Mouse (Mus musculus) neural tube, embryonic 12.5 days (tissue): ENCODE measurements at regions not wholly inside any gene's neighbourhood (a gene's known extent, or its start where the extent isn't known, plus 50 kb on each side); places are given as distances from the start of the nearest gene placed in this dataset.

Experiments used
- ATAC-seq: fragments of 200-750 bp; cut with Nextera tagmentation; 2 replicates; pipeline ENCODE4 v1.8.0; 2017; ENCODE audit warnings: low read depth, mild to moderate bottlenecking, moderate TSS enrichment, moderate library complexity; ENCODE audit not compliant: low FRiP score
- H3K27ac ChIP-seq: fragments of 300-500 bp; sonication (generic); 2 replicates; pipeline ENCODE4 v1.5.1; 2016
- H3K27me3 ChIP-seq: fragments of 300-500 bp; sonication (generic); replicated peaks from 2 replicates; pipeline ENCODE4 v1.6.1; 2016; ENCODE audit warnings: mild to moderate bottlenecking
- H3K36me3 ChIP-seq: fragments of 300-500 bp; sonication (generic); 2 replicates; pipeline ENCODE4 v1.6.1; 2016; ENCODE audit warnings: mild to moderate bottlenecking
- H3K4me1 ChIP-seq: fragments of 300-500 bp; sonication (generic); 2 replicates; pipeline ENCODE4 v1.6.1; 2016
- H3K4me2 ChIP-seq: fragments of 300-500 bp; sonication (generic); replicated peaks from 2 replicates; pipeline ENCODE4 v1.6.1; 2016; ENCODE audit warnings: mild to moderate bottlenecking
- H3K4me3 ChIP-seq: fragments of 300-500 bp; sonication (generic); 2 replicates; pipeline ENCODE4 v1.5.1; 2016
- H3K9ac ChIP-seq: fragments of 300-500 bp; sonication (generic); 2 replicates; pipeline ENCODE4 v1.6.1; 2016; ENCODE audit warnings: mild to moderate bottlenecking
- H3K9me3 ChIP-seq: fragments of 300-500 bp; sonication (generic); 2 replicates; pipeline ENCODE4 v1.6.1; 2016; ENCODE audit warnings: mild to moderate bottlenecking
- WGBS: fragments of 180-500 bp; shearing (Covaris S2); methylation state at CpG from one replicate; pipeline ENCODE4 v1.1.7; 2016; 5-methylcytosine and 5-hydroxymethylcytosine counted together

DNA sequence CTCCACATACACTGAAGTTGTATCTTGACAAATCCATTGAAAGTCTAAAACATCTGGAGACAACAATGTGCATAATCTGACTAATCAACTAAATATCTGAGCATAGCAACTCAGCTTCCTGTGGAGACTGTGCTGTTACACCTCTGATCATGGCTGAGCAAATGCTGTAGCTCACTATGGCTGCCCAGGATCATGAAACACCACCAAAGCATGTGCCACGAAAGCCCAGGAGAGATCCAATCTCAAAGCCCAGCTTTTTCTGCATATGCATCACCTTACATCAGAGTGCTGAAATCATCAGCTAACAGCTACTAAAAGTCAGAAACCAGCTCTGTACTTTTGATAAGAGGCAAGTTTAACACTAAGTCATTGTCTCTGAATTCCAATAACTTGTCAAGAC is 313.3 kb upstream of the Htr2a start:
- Histone ChIP-seq H3K4me3 (no peak overlapping the region), H3K9me3 (no peaks in the 10 kb centered on the region), H3K4me2 (no peak overlapping the region), H3K27ac (no peak overlapping the region), H3K4me1 (no peaks in the 10 kb centered on the region), H3K9ac (no peak overlapping the region), H3K36me3 (no peaks in the 10 kb centered on the region), H3K27me3 (no peaks in the 10 kb centered on the region)
- 87% methylated on average over 1 of the region's 1 CpGs for WGBS
- no peak for ATAC-seq

DNA sequence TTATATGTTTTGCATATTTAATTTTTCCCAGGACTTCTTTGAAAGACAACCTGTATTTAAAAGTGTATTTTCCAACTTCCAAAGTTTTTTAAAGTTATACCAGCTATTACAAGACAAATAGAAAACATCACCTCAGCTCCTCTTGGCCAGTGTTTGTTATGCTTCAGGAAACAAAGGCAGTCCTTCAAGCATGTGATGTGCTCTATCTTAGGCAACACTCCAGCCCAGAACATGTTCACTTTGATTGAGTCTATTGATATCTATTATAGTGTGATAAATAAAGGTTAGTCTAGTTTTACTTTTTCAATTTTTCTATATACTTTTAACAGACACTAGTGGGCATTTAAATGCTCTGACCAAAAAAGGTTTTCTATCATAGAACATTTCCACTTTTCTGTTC is 289.9 kb upstream of the Htr2a start:
- no peak overlapping the region for H3K4me3 ChIP-seq
- H3K4me1 ChIP-seq = no peaks in the 10 kb centered on the region
- H3K4me2 ChIP-seq = no peak overlapping the region
- no peaks in the 10 kb centered on the region for H3K9me3 ChIP-seq
- H3K9ac ChIP-seq = no peak overlapping the region
- H3K27me3 ChIP-seq = no peaks in the 10 kb centered on the region
- H3K27ac ChIP-seq = no peak overlapping the region
- no peak for ATAC-seq
- no peaks in the 10 kb centered on the region for H3K36me3 ChIP-seq

DNA sequence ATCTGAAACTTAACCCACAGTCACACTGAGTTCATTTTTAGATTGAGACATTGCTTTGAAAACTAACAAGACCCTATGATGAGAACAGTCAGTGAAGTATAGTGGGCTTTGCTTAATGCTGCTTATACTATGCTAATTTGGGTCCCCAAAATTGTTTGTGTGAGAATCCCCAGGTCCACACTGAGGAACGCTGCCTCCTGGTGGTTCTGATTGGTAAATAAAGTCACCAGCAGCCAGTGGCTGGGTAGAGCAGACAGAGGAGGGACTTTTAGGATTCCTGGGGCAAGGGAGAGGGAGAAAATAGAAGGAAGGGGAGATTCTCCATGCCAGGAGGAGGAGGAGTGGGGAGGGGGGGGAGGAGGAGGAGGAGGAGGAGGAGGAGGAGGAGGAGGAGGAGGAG is 288.4 kb upstream of the Htr2a start:
- ATAC-seq = no peak
- WGBS = 41% methylated on average over 1 of the region's 1 CpGs

DNA sequence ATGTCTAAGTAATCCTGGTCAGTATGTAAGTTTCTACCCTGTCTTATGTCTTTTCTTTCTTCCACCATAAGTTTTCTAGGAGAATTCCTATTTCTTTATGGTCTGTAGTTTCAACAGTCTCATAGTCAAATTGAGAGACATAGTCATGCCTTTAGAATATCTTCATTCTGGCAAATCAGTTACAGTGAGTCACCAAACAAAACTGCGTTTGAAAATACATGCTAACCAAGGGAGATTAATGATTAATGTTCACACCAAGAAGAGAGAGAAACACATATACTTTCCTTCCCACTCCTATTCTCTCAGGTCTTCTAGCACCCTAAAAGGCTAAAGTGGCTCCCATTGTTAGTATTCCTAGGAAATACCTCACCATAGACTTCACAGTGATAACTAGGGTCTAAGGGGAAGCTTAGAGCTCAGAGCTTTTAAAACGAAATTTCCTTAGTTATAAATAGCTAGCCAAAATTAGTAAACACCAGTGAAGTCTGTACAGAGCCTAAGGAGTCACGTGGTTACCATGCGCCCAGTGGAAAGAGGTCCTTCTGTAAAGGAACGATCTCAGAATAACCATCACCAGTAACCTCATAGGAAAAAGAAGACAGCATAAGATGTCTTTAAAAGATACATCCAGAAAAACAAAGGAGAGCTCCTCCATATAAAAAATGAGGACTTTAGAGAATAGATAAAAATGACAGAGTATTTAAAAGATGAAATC is 281.8 kb upstream of the Htr2a start:
- H3K4me3 ChIP-seq = no peak overlapping the region
- no peaks in the 10 kb centered on the region for H3K27me3 ChIP-seq
- no peaks in the 10 kb centered on the region for H3K9me3 ChIP-seq
- no peak for ATAC-seq
- no peak overlapping the region for H3K4me2 ChIP-seq
- H3K4me1 ChIP-seq = no peaks in the 10 kb centered on the region
- no peaks in the 10 kb centered on the region for H3K36me3 ChIP-seq
- 81% methylated on average over 5 of the region's 5 CpGs for WGBS
- H3K9ac ChIP-seq = no peak overlapping the region
- H3K27ac ChIP-seq = no peak overlapping the region

More for the DNA sequence above, 288.4 kb upstream of the Htr2a start:
- H3K27ac ChIP-seq = no peak overlapping the region
- H3K4me1 ChIP-seq = no peaks in the 10 kb centered on the region
- no peak overlapping the region for H3K4me3 ChIP-seq
- H3K9ac ChIP-seq = no peak overlapping the region
- no peaks in the 10 kb centered on the region for H3K27me3 ChIP-seq
- H3K4me2 ChIP-seq = no peak overlapping the region
- no peaks in the 10 kb centered on the region for H3K9me3 ChIP-seq
- no peaks in the 10 kb centered on the region for H3K36me3 ChIP-seq

DNA sequence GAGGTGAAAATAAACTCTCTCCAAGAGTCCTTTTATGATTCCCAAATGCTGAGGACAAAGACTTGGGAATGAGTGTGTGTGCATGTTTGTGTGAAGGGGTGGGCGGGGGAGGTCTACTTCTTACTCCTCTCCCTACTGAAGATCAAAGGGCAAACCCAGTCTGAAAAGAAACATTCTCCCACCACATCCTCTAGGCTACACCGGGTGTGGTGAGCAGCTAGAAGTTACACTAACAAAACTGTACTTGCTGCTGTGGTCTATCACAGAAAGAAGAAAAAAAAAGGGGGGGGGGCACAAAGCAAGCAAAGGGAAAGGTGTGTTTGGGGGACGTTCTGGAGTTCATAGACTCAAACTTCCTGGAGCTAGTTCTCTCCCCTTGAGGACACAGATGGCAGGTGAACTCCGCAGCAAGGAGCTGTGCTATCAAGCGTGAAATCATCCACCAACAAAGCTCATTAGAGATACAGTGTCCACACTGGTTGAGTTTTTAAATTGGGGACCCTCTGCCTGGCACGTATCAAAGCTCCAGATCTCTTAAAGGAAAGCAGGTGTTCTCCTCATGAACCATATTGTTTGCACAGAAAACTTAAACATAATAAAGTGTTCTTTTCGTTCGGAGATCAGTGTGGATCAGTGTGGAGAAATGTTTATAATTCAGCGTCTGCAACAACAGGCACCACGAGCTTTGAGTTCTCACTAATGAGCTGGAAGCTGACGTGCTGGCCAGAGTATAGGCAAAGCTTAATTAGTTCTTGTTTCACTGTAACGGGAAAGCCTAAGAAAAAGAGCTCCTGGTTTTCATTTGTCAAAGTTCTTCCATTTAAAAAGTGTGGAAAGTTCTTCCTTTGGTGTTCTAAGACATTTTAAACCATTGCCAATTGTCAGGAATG is 280.7 kb upstream of the Htr2a start:
- H3K4me1 ChIP-seq = no peaks in the 10 kb centered on the region
- H3K9me3 ChIP-seq = no peaks in the 10 kb centered on the region
- H3K36me3 ChIP-seq = no peaks in the 10 kb centered on the region
- H3K27me3 ChIP-seq = no peaks in the 10 kb centered on the region
- no peak overlapping the region for H3K9ac ChIP-seq
- no peak overlapping the region for H3K27ac ChIP-seq
- H3K4me2 ChIP-seq = no peak overlapping the region
- no peak for ATAC-seq
- WGBS = 57% methylated on average over 12 of the region's 12 CpGs
- no peak overlapping the region for H3K4me3 ChIP-seq

DNA sequence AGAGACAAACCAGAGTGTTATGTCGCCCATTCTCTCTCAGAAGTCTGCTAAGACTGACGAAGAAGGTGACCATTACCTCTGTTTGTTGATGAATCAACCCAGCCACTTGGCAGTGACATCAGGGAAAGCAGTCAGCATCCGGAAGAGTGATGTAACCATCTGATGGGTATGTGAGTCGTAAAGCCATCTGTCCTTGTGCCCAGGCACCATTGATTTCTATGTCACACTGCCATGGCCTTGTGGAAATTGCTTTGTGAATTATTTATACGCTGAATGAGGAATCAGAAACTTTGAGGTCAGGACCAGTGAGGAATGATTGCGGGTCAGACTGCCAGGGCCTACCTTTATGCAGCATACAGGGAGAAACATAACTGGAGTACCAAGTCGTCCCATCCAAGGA is 256.2 kb upstream of the Htr2a start:
- H3K4me3 ChIP-seq = no peak overlapping the region
- no peaks in the 10 kb centered on the region for H3K4me1 ChIP-seq
- no peak overlapping the region for H3K4me2 ChIP-seq
- no peak overlapping the region for H3K27ac ChIP-seq
- H3K36me3 ChIP-seq = no peaks in the 10 kb centered on the region
- H3K9me3 ChIP-seq = no peaks in the 10 kb centered on the region
- H3K27me3 ChIP-seq = no peaks in the 10 kb centered on the region
- WGBS = 80% methylated on average over 7 of the region's 7 CpGs
- ATAC-seq = no peak
- no peak overlapping the region for H3K9ac ChIP-seq

DNA sequence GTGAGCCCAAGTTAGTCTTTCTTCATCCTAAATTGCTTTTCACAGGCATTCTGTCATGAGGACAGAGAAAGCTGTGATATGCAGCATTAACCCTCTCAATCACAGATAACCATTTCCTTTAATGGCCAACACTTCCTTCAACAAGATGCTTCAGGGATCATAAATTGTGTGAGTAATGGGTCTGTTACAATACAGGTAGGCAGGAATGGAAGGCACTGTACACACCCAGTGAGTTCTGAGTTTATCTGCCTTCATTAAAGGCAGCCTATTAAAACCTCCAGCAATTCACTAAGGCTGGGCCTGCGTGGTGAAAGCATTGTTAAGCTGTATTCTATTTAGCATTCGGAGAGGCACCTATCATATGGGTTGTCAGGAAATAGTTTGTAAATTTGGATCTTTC is 248.2 kb upstream of the Htr2a start:
- no peak for ATAC-seq
- no peaks in the 10 kb centered on the region for H3K9me3 ChIP-seq
- H3K4me1 ChIP-seq = no peaks in the 10 kb centered on the region
- no peak overlapping the region for H3K27ac ChIP-seq
- H3K27me3 ChIP-seq = no peaks in the 10 kb centered on the region
- 68% methylated on average over 2 of the region's 2 CpGs for WGBS
- no peaks in the 10 kb centered on the region for H3K36me3 ChIP-seq
- H3K4me3 ChIP-seq = no peak overlapping the region
- H3K4me2 ChIP-seq = no peak overlapping the region
- H3K9ac ChIP-seq = no peak overlapping the region

DNA sequence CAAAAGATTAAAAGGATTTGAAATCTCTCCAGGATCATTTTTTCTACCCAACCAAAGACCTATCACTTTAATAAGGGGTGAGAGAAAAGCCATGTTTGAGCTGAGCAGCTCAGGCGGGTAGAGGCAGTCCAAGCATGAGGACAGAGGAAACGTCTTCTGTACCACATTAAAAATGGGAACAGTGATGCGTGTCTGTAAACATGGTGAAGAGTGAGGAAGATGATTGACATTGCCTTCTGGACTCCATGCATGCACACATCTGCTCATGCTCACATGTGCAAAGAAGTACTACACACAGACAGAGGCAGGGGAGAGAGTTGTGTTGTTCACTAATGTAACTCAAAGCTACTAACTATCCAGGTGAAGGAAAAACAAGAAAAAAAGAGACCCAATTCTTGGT is 243.4 kb upstream of the Htr2a start:
- H3K27ac ChIP-seq = no peak overlapping the region
- H3K27me3 ChIP-seq = no peaks in the 10 kb centered on the region
- no peak overlapping the region for H3K9ac ChIP-seq
- H3K9me3 ChIP-seq = no peaks in the 10 kb centered on the region
- H3K4me1 ChIP-seq = no peaks in the 10 kb centered on the region
- H3K4me2 ChIP-seq = no peak overlapping the region
- no peak overlapping the region for H3K4me3 ChIP-seq
- H3K36me3 ChIP-seq = no peaks in the 10 kb centered on the region
- ATAC-seq = no peak
- 85% methylated on average over 3 of the region's 3 CpGs for WGBS

DNA sequence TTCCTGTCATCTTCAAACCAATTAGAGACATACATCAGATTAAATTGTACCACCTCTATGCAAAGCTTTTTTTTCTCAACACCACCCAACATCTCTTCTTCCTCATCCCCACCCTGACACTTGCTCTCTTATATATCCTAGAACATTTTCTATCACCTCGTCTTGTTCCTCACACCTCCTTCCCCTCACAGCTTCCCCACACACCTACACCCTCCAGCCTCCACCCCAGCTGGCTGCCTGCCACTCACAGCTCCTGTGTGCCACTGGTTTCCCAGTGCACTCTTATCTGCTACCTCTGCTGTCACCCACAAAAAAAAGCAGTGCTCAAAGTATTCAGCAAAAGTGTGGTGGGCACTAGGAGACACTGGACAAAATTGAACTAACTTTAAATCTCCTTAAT is 231.2 kb upstream of the Htr2a start:
- H3K4me3 ChIP-seq = no peak overlapping the region
- no peaks in the 10 kb centered on the region for H3K9me3 ChIP-seq
- no peaks in the 10 kb centered on the region for H3K27me3 ChIP-seq
- no peaks in the 10 kb centered on the region for H3K36me3 ChIP-seq
- H3K4me2 ChIP-seq = no peak overlapping the region
- no peak for ATAC-seq
- no peak overlapping the region for H3K27ac ChIP-seq
- H3K9ac ChIP-seq = no peak overlapping the region
- WGBS = 64% methylated on average over 1 of the region's 1 CpGs
- no peaks in the 10 kb centered on the region for H3K4me1 ChIP-seq

DNA sequence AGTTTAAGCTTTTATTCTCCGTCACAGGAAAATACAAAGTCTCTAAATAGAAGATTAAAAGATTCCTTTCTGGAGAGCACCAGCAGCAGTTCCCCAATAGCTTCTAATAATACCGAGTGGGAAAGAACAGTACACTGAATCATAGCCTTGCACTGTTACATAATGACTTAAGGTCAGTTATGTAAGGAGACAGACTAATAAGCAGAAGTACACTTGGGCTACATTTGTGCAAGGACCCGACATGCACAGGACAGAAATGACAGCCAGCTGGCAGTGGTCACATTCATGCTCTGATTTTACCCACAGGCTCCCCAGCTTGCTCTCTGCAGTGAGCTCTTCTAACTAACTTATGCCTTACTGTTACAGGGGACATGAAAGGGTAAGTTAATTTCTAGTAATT is 212.4 kb upstream of the Htr2a start:
- no peaks in the 10 kb centered on the region for H3K9me3 ChIP-seq
- no peaks in the 10 kb centered on the region for H3K4me1 ChIP-seq
- no peak for ATAC-seq
- H3K4me2 ChIP-seq = no peak overlapping the region
- H3K27ac ChIP-seq = no peak overlapping the region
- H3K4me3 ChIP-seq = no peak overlapping the region
- H3K27me3 ChIP-seq = no peaks in the 10 kb centered on the region
- no peak overlapping the region for H3K9ac ChIP-seq
- H3K36me3 ChIP-seq = no peaks in the 10 kb centered on the region
- 90% methylated on average over 3 of the region's 3 CpGs for WGBS

DNA sequence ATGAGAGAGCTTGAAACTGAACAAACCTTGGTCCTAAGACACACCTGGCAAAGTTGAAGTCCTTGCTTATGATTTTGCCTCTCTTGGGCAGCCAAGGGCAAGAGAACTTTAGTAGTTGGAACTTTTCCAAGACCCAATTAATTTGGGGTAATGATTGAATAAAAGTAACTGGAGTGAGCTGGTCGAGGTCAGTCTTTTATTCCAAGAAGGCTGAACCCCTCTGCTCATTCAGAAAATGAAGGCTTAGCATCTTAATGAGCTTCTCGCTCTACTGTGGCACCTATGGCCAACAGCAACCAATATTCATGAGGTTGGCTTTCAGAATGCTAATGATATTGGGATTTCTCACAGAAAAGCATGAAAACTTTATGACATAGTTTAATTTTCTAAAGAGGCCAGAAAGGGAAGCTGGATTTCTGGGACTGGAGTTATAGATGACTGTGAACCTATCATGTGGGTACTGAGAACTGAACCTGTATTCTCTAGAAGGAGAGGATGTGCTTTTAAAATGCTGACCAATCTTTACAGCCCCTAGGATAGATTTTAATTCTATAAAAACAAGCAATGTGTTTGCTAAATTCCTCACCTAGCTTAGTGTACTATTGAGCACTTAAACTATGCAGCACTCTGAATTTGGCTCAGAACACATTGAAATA is 176.5 kb upstream of the Htr2a start:
- 59% methylated on average over 2 of the region's 2 CpGs for WGBS
- H3K9me3 ChIP-seq = no peaks in the 10 kb centered on the region
- H3K4me1 ChIP-seq = no peaks in the 10 kb centered on the region
- no peaks in the 10 kb centered on the region for H3K36me3 ChIP-seq
- no peak overlapping the region for H3K9ac ChIP-seq
- H3K4me3 ChIP-seq = no peak overlapping the region
- H3K4me2 ChIP-seq = no peak overlapping the region
- ATAC-seq = no peak
- no peaks in the 10 kb centered on the region for H3K27me3 ChIP-seq
- no peak overlapping the region for H3K27ac ChIP-seq

DNA sequence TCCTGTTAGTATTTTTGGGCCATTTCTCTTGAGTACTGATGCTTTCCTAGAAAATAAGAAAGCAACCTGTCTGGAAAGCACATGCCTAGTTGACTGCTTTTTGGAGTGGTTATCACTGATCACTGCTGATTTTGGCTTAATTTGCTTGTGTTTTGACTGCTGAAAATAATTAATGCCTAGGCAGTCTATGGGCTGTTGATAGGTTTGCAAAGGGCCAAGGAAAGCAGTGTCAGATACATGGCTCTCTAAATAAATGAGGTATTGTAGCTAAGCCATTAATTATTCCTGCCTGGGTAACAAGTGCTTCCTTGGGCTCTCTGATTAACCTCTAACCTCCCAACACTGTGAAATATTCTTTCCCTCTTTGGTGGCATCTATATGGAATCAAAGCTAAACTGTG is 145.1 kb upstream of the Htr2a start:
- H3K36me3 ChIP-seq = no peaks in the 10 kb centered on the region
- no peak for ATAC-seq
- no peak overlapping the region for H3K9ac ChIP-seq
- no peaks in the 10 kb centered on the region for H3K4me1 ChIP-seq
- H3K9me3 ChIP-seq = no peaks in the 10 kb centered on the region
- no peak overlapping the region for H3K4me3 ChIP-seq
- H3K4me2 ChIP-seq = no peak overlapping the region
- H3K27me3 ChIP-seq = no peaks in the 10 kb centered on the region
- no peak overlapping the region for H3K27ac ChIP-seq
